Mouse (Mus musculus) liver, postnatal 0 days (tissue): ENCODE measurements around the gene Eif3j1. TPM values are rescaled to one million over a fixed set of nuclear protein-coding genes. Genes with fewer than 3 reads are reported as not detected.
"Not testable (repeated sequence)": the region's sequence is repeated elsewhere in the genome, so short reads cannot be mapped to it uniquely, and the experiment has no call there.

Experiments
- ATAC-seq: fragments of 200-750 bp; cut with Nextera tagmentation; 2 replicates; pipeline ENCODE4 v1.8.0; 2017; ENCODE audit warnings: mild to moderate bottlenecking, moderate library complexity
- DNase-seq: peaks from one replicate; pipeline ENCODE4 v3.0.0-alpha.2; 2016
- H3K27ac ChIP-seq: fragments of 300-500 bp; sonication (generic); 2 replicates; pipeline ENCODE4 v1.5.1; 2014; ENCODE audit warnings: antibody characterized with exemption, moderate library complexity, mild to moderate bottlenecking, low read depth
- H3K27me3 ChIP-seq: fragments of 300-500 bp; sonication (generic); 2 replicates; pipeline ENCODE4 v1.6.1; 2014; ENCODE audit warnings: low read length, control low read depth, mixed read lengths; ENCODE audit not compliant: insufficient read depth
- H3K36me3 ChIP-seq: fragments of 300-500 bp; sonication (generic); replicated peaks from 2 replicates; pipeline ENCODE4 v1.6.1; 2014; ENCODE audit warnings: mild to moderate bottlenecking, control low read depth, low read length, moderate library complexity, mixed read lengths; ENCODE audit not compliant: insufficient read depth
- H3K4me1 ChIP-seq: fragments of 300-500 bp; sonication (generic); 2 replicates; pipeline ENCODE4 v1.6.1; 2014; ENCODE audit warnings: antibody characterized with exemption, mild to moderate bottlenecking, control low read depth; ENCODE audit not compliant: insufficient read depth
- H3K4me2 ChIP-seq: fragments of 300-500 bp; sonication (generic); 2 replicates; pipeline ENCODE4 v1.6.1; 2014; ENCODE audit warnings: low read depth, mild to moderate bottlenecking, low read length, moderate library complexity, mixed read lengths
- H3K4me3 ChIP-seq: fragments of 300-500 bp; sonication (generic); 2 replicates; pipeline ENCODE4 v1.5.1; 2014; ENCODE audit warnings: low read depth, low read length
- H3K9ac ChIP-seq: fragments of 300-500 bp; sonication (generic); replicated peaks from 2 replicates; pipeline ENCODE4 v1.6.1; 2014; ENCODE audit warnings: mild to moderate bottlenecking, moderate library complexity
- H3K9me3 ChIP-seq: fragments of 300-500 bp; sonication (generic); 2 replicates; pipeline ENCODE4 v1.6.1; 2016; ENCODE audit warnings: mild to moderate bottlenecking, control low read depth, low read length, mixed read lengths
- CTCF ChIP-seq: sonication (generic); IDR thresholded peaks from 2 replicates; pipeline ENCODE4 v1.5.1; 2016; ENCODE audit warnings: antibody characterized with exemption, low read depth
- EP300 ChIP-seq: IDR thresholded peaks from 2 replicates; pipeline ENCODE4 v1.6.1; 2016; ENCODE audit warnings: antibody characterized with exemption, low read depth, mild to moderate bottlenecking
- WGBS: fragments of 180-500 bp; shearing (Covaris S2); extraction: QIAGEN DNeasy Blood & Tissue Kit; methylation state at CpG from one replicate; pipeline ENCODE4 v1.1.7; 2014; ENCODE audit not compliant: insufficient replicate concordance; 5-methylcytosine and 5-hydroxymethylcytosine counted together
- polyA plus RNA-seq: library from polyadenylated mRNA; unstranded; fragments of >200 nt; fragmentation: Nextera tagmentation; extraction: Ambion mirVana; gene quantifications from 2 replicates; pipeline ENCODE4 v1.2.1, GENCODE M21; 2015

The Eif3j1 gene
- polyA plus RNA-seq, 1 experiment from 2014 or later = 9.8 TPM

- Histone ChIP-seq H3K9me3 (no peaks in the 10 kb centered on the region), H3K4me2 (no peak overlapping the region), H3K27me3 (no peaks in the 10 kb centered on the region), H3K36me3 (peaks cover 35% of the 10 kb centered on the region), H3K27ac (no peak overlapping the region), H3K4me1 (no peaks in the 10 kb centered on the region), H3K4me3 (no peak overlapping the region), H3K9ac (no peak overlapping the region)
- WGBS = 72% methylated on average over 8 of the region's 8 CpGs
- no peak for DNase-seq
- no peak for TF ChIP-seq CTCF
- TF ChIP-seq EP300 = no peak
- ATAC-seq = no peak
Measured at GRCm38 (mm10) chr2:122066241-122066640, 37.9 kb downstream of the Eif3j1 start.

DNA sequence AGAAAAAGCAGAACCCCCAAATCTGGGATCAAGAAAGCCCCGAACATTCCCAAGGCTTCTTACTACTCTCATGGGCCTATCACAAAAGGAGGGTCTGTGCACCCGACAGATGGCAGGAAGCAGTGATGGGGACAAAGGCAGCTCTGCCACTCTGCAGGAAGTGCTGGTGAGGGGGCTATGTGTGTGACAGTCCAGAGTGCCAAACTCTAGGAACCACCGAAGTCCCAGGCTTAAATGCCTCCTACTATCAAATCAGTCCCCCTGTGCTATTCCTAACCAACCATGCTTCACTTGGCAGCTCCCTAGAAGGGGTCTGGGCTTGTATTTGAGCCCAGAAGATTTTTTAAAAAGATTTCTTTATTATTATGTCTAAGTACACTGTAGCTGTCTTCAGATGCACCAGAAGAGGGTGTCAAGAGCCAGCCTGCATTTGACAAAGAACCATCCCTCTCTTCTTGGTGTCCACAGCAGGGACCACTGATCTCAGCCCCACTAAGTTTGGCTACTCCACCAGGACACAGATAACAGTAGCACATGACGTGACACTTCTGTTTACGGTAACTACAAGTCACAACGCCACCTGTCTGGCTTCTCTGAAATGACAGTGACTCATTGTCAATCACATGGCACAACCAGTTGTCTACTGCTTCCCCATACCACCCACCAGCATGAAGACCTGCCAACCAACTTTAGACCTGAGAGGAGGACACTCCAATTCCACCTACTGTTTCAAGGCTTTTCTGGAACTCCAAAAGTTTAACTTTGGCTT is 41.0 kb downstream of the Eif3j1 start:
- H3K4me1 ChIP-seq = no peaks in the 10 kb centered on the region
- no peaks in the 10 kb centered on the region for H3K27me3 ChIP-seq
- no peak overlapping the region for H3K4me2 ChIP-seq
- no peaks in the 10 kb centered on the region for H3K9me3 ChIP-seq
- peak; percentile 25; the same call in 1 of the 2 replicates for ATAC-seq
- TF ChIP-seq CTCF = no peak
- TF ChIP-seq EP300 = no peak
- no peak overlapping the region for H3K4me3 ChIP-seq
- no peak for DNase-seq
- H3K27ac ChIP-seq = no peak overlapping the region
- no peak overlapping the region for H3K9ac ChIP-seq
- WGBS = 79% methylated on average over 6 of the region's 6 CpGs
- H3K36me3 ChIP-seq = peaks cover 31% of the 10 kb centered on the region

- 25% methylated on average over 5 of the region's 5 CpGs for WGBS
- Histone ChIP-seq H3K27me3 (no peaks in the 10 kb centered on the region), H3K4me1 (no peaks in the 10 kb centered on the region), H3K27ac (no peak overlapping the region), H3K36me3 (peaks cover 33% of the 10 kb centered on the region), H3K9ac (no peak overlapping the region), H3K9me3 (no peaks in the 10 kb centered on the region), H3K4me2 (no peak overlapping the region), H3K4me3 (no peak overlapping the region)
- TF ChIP-seq CTCF = peak; percentile 87
- TF ChIP-seq EP300 = no peak
- peak; percentile 70 for DNase-seq
- ATAC-seq = peak; percentile 43; the same call in 1 of the 2 replicates
Measured at GRCm38 (mm10) chr2:122069922-122070321, 41.6 kb downstream of the Eif3j1 start.

GRCm38 (mm10) chr2:122081728-122082456 is 53.5 kb downstream of the Eif3j1 start:
- no peaks in the 10 kb centered on the region for H3K27me3 ChIP-seq
- H3K4me3 ChIP-seq = no peak overlapping the region
- no peak overlapping the region for H3K9ac ChIP-seq
- no peak overlapping the region for H3K4me2 ChIP-seq
- WGBS = 57% methylated on average over 7 of the region's 7 CpGs
- H3K36me3 ChIP-seq = peaks cover 16% of the 10 kb centered on the region
- peak overlapping the region; percentile 72 for H3K27ac ChIP-seq
- peak; percentile 73 for DNase-seq
- no peaks in the 10 kb centered on the region for H3K9me3 ChIP-seq
- TF ChIP-seq CTCF = no peak
- TF ChIP-seq EP300 = peak; percentile 51; the same call in 1 of the 2 replicates
- ATAC-seq = peak; percentile 91
- no peaks in the 10 kb centered on the region for H3K4me1 ChIP-seq

DNA sequence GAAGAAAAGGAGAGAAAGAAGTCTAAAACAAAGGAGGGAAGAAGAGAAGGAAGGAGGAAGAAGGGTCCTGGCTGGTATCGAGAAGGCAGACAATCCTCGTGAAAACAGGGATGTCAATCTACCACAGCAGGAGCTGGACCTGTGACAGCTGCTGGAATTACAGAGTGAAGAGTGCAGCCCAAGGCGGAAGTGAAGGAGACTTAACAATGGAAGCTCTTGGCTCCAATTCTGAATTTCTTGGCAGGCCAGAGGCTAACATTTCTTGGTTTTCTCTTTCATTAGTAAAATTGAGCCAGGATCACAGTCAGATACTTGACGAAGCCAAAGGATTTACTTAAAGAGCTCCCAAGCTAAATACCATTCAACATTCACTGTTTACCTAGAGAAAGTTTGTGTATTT is 58.1 kb downstream of the Eif3j1 start:
- H3K4me2 ChIP-seq = no peak overlapping the region
- 78% methylated on average over 4 of the region's 4 CpGs for WGBS
- H3K4me1 ChIP-seq = no peaks in the 10 kb centered on the region
- no peaks in the 10 kb centered on the region for H3K9me3 ChIP-seq
- TF ChIP-seq EP300 (no peak), CTCF (no peak)
- H3K27me3 ChIP-seq = no peaks in the 10 kb centered on the region
- H3K4me3 ChIP-seq = no peak overlapping the region
- no peak overlapping the region; the same call in 1 of the 2 replicates for H3K27ac ChIP-seq
- no peak for DNase-seq
- no peak overlapping the region for H3K9ac ChIP-seq
- ATAC-seq = no peak
- peaks cover 28% of the 10 kb centered on the region for H3K36me3 ChIP-seq

DNA sequence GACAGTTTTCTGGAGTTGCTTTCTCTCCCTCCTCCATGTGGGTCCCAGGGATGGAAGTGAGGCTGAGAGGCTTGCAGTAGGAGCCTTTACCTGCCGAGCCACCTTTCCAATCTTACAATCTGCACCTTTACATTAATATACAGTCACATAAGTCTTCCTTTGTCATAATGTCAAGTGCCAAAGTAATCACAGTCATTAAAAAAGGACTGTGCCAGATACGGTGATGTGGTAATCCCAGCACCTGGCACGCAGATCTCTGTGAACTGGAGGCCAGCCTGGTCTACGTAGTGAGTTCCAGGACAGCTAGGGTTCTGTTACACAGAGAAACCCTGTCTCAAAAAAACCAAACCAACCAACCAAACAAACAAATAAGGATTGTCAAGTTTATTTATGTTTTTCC is 65.5 kb downstream of the Eif3j1 start:
- no peak for DNase-seq
- Histone ChIP-seq H3K27ac (no peak overlapping the region), H3K4me3 (no peak overlapping the region), H3K36me3 (peaks cover 43% of the 10 kb centered on the region), H3K4me2 (no peak overlapping the region), H3K9ac (no peak overlapping the region), H3K27me3 (no peaks in the 10 kb centered on the region), H3K9me3 (no peaks in the 10 kb centered on the region), H3K4me1 (no peaks in the 10 kb centered on the region)
- no peak for ATAC-seq
- TF ChIP-seq CTCF (no peak), EP300 (no peak)
- WGBS = 85% methylated on average over 4 of the region's 4 CpGs

DNA sequence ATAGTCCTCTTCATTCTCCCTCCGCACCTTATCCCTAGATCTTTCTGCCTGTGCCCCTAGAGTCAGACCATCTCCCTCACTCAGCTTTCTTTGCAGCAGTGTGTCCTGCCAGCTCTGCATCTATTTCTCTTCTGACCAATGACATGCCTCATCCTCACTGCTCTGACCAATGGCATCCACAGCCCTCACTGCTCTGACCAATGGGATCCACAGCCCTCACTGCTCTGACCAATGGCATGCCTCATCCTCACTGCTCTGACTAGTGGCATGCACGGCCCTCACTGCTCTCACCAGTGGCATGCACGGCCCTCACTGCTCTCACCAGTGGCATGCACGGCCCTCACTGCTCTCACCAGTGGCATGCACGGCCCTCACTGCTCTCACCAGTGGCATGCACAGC is 69.3 kb downstream of the Eif3j1 start:
- not testable (repeated sequence) for H3K4me2 ChIP-seq, H3K27ac ChIP-seq, H3K4me1 ChIP-seq, H3K9me3 ChIP-seq, ATAC-seq, H3K27me3 ChIP-seq, H3K9ac ChIP-seq, DNase-seq, H3K4me3 ChIP-seq
- H3K36me3 ChIP-seq = peaks cover 58% of the 10 kb centered on the region
- WGBS = 84% methylated on average over 5 of the region's 5 CpGs
